Mouse (Mus musculus): ENCODE data around the gene Dusp28. TPM values are rescaled to one million over a fixed set of nuclear protein-coding genes. Genes with fewer than 3 reads are reported as not detected.
"Not testable (repeated sequence)": the region's sequence is repeated elsewhere in the genome, so short reads cannot be mapped to it uniquely, and the experiment has no call there.

Dusp28 gene
- polyA plus RNA-seq, 1 experiment from 2014 or later, result 12.9 TPM

GRCm38 (mm10) chr1:92956571-92957335 lies 50.0 kb downstream of the Dusp28 start:
- not testable (repeated sequence) for H3K9ac ChIP-seq; H3K9me3 ChIP-seq (replicated peaks); H3K27ac ChIP-seq; H3K4me3 ChIP-seq; ATAC-seq (ENCODE audit: low FRiP score); H3K36me3 ChIP-seq; H3K4me1 ChIP-seq; H3K27me3 ChIP-seq
- 10% methylated on average over 11 of the region's 11 CpGs for WGBS
- peak overlapping the region; percentile 37 for H3K4me2 ChIP-seq (replicated peaks)

Other genes starting within 250 kb of the Dusp28 start
- gene Gpc1, start 75.3 kb upstream of the Dusp28 start, polyA plus RNA-seq (2016; fragmentation: Nextera tagmentation; extraction: Ambion mirVana), result 79.8 and 80.2 TPM in 2 replicates
- gene Ankmy1, start 4.1 kb upstream of the Dusp28 start, polyA plus RNA-seq (2016; fragmentation: Nextera tagmentation; extraction: Ambion mirVana), result 0.52 and 0.67 TPM in 2 replicates
- gene Rnpepl1, start 3.8 kb downstream of the Dusp28 start, polyA plus RNA-seq (2016; fragmentation: Nextera tagmentation; extraction: Ambion mirVana), result 31.6 and 34.7 TPM in 2 replicates
- gene Capn10, start 27.4 kb downstream of the Dusp28 start, polyA plus RNA-seq (2016; fragmentation: Nextera tagmentation; extraction: Ambion mirVana), result 54.7 and 56.3 TPM in 2 replicates
- gene Gpr35, start 43.9 kb downstream of the Dusp28 start, polyA plus RNA-seq (2016; fragmentation: Nextera tagmentation; extraction: Ambion mirVana), result 0.10 and 0.41 TPM in 2 replicates
- gene Aqp12, start 99.4 kb downstream of the Dusp28 start, polyA plus RNA-seq (2016; fragmentation: Nextera tagmentation; extraction: Ambion mirVana), result not detected in 2 replicates
- gene Kif1a, start 195.0 kb downstream of the Dusp28 start, polyA plus RNA-seq (2016; fragmentation: Nextera tagmentation; extraction: Ambion mirVana), result 145 and 146 TPM in 2 replicates
- gene Agxt, start 228.3 kb downstream of the Dusp28 start, polyA plus RNA-seq (2016; fragmentation: Nextera tagmentation; extraction: Ambion mirVana), result not detected in 2 replicates